Mouse (Mus musculus) bone marrow, adult 2 months (tissue): Measurements from ENCODE around the gene Shc3. TPM values are rescaled to one million over a fixed set of nuclear protein-coding genes. Genes with fewer than 3 reads are reported as not detected.

Source experiments
- H3K27ac ChIP-seq: fragments of 200-500 bp; 2 replicates; pipeline ENCODE4 v1.5.1; 2012; ENCODE audit warnings: low read depth, mild to moderate bottlenecking, control low read depth, inconsistent platforms, low read length; ENCODE audit not compliant: control insufficient read depth, poor library complexity, insufficient read depth
- H3K4me1 ChIP-seq: fragments of 200-500 bp; 2 replicates; pipeline ENCODE4 v1.6.1; 2011; ENCODE audit warnings: low read length; ENCODE audit not compliant: control insufficient read depth, insufficient read depth
- H3K4me3 ChIP-seq: fragments of 200-500 bp; replicated peaks from 2 replicates; pipeline ENCODE3; 2011; ENCODE audit warnings: mild to moderate bottlenecking, low read depth, low read length, control low read depth; ENCODE audit not compliant: control insufficient read depth
- CTCF ChIP-seq: fragments of 200-500 bp; IDR thresholded peaks from 2 replicates; pipeline ENCODE4 v1.5.1; 2011; ENCODE audit warnings: low read length, control low read depth; ENCODE audit not compliant: control insufficient read depth, insufficient read depth
- POLR2A ChIP-seq: fragments of 200-500 bp; IDR thresholded peaks from 2 replicates; pipeline ENCODE4 v1.6.1; 2011; ENCODE audit warnings: low read depth, mild to moderate bottlenecking, control low read depth, low read length, borderline replicate concordance; ENCODE audit not compliant: control insufficient read depth
- WGBS: fragments of 180-500 bp; shearing (Covaris S2); methylation state at CpG from one replicate; pipeline ENCODE4 v1.1.7; 2018; 5-methylcytosine and 5-hydroxymethylcytosine counted together
- polyA plus RNA-seq: library from polyadenylated mRNA; stranded (reverse); fragments of >200 nt; gene quantifications from 2 replicates; pipeline ENCODE4 v1.2.4, GENCODE M21; 2011; ENCODE audit warnings: low replicate concordance; ENCODE audit not compliant: missing spikeins, insufficient read depth, insufficient read length

Gene Shc3
- polyA plus RNA-seq, 1 experiment, result not detected

- peaks cover 4% of the 10 kb centered on the region for H3K4me1 ChIP-seq
- TF ChIP-seq CTCF, result peak; percentile 47
- TF ChIP-seq POLR2A, result no peak
- WGBS, result 43% methylated on average over 3 of the region's 3 CpGs
- H3K27ac ChIP-seq, result no peak overlapping the region
- no peak overlapping the region for H3K4me3 ChIP-seq
These were observed 155.8 kb downstream of the Shc3 start for GRCm38 (mm10) chr13:51413461-51413860.

DNA sequence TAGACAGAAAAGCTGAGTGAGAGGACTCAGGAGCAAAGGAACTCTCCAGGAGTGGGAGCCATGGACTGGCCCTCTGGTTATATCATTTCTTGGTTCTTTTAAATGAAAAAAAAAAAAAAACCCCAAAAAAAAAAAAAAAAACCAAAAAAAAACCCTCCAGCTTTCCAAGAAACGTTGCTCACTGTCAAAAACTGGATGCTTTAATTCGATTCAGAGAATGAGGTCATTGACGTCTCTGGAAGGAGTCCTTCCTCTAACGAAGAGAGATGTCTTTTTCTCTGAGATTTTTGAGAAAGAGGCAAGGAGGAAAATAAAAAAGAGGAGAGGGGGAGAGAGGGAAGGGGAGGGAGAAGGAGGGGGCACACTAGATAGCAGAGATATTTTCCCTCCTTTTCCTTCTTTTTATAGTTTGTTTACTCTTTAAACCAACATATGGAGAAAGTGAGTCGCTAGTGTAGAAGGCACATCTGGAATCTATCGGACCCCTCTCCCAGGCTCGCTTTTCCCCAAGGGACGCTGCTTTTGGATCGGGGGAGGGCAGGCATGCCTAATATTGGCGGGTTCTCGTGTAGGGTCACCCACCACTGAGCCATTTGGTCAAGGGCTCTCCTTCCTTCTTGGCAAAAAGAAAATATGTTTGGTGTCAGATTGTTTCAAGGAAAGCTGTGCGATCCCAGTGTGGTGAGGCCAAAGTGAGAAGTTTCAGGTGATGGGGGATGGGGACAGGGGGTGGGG is 157.4 kb downstream of the Shc3 start:
- no peak overlapping the region for H3K27ac ChIP-seq
- no peak overlapping the region for H3K4me3 ChIP-seq
- H3K4me1 ChIP-seq, result peaks cover 2% of the 10 kb centered on the region
- TF ChIP-seq POLR2A, result no peak
- TF ChIP-seq CTCF, result no peak
- WGBS, result 71% methylated on average over 12 of the region's 12 CpGs

DNA sequence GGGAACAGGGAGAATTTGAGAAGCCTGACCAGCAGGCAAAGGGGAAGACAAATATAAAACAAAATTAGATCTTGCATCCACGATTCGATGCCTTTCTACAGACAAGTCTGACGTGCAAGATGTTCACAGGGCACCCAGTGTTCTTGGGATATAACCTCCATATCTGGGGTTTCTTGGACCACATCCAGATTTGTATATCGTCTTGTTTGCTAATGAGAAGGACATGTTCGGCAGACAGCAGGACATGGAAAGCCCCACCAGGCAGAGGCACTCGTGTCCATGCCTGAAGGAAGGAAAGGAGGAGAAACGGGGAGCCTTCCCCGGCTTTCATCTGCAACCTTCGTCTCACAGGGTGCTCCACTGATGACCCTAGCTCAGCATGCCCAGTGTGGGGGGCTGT is 158.0 kb downstream of the Shc3 start:
- no peak overlapping the region for H3K4me3 ChIP-seq
- H3K27ac ChIP-seq, result no peak overlapping the region
- H3K4me1 ChIP-seq, result peaks cover 2% of the 10 kb centered on the region
- TF ChIP-seq POLR2A (no peak), CTCF (no peak)
- WGBS, result 76% methylated on average over 9 of the region's 9 CpGs

DNA sequence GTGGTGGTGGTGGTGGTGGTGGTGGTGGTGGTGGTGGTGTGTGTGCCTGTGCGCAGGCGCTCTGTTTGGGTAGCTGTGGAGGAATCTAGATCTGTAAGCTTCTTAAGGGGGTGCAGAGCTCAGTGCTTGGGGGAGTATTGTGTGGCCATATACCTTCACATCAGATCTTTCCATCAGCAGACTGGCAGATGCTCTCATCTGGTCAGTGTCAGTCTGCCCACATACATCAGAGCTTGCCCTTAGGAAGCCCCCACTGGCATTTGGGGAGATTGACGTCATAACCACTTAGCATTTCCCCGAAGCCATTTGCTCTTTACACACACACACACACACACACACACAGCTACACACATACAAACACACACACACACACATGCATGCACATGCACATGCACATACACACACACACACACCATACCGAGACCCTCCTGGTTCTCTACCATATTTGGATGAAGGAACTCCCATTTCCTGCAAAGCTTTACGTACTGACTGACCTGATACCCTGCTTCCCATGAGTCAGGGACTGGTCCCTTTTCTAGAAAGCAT is 159.2 kb downstream of the Shc3 start:
- WGBS, result 28% methylated on average over 6 of the region's 6 CpGs
- peaks cover 7% of the 10 kb centered on the region for H3K4me1 ChIP-seq

DNA sequence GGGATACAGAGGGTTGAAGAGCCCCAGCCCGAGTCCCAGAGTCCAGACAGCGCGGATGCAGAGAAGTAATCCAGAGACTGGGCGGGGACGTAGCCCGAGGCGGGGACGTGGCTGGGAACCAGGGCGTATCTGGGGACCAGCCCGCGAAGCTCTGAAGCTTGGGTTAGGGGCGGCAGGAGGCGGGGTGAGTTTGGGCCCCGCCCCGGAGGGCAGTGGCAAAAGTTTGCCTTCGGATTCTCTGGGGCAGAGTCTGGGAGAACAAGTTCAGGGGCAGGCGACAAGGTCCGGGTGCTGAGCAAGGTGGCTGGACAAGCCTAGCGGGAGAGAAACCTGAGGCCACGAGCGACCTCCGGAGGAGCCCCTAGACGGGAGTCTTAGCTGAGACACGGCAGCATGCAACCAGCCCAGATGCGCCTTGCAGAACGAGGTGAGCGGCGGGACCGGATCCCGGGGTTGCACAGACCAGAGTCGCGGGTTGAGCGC is 160.7 kb downstream of the Shc3 start, which contains the start of gene S1pr3:
Gene S1pr3, plus strand, starts transcription at position 121 of the 483 bp plus-strand sequence.
- under 1% methylated on average over 33 of the region's 33 CpGs for WGBS
- peak within 1 kb of the TSS; percentile 3; the same call in 1 of the 2 replicates for H3K27ac ChIP-seq

More for the DNA sequence above, 159.2 kb downstream of the Shc3 start:
- Histone ChIP-seq H3K4me3 (no peak overlapping the region), H3K27ac (no peak overlapping the region)
- TF ChIP-seq POLR2A, result no peak
- no peak for TF ChIP-seq CTCF

GRCm38 (mm10) chr13:51407541-51408217 is 161.5 kb downstream of the Shc3 start:
- TF ChIP-seq POLR2A (no peak), CTCF (no peak)

More for the DNA sequence above, 160.7 kb downstream of the Shc3 start, which contains the start of gene S1pr3:
- peak within 1 kb of the TSS; percentile 12 for H3K4me3 ChIP-seq
- TF ChIP-seq POLR2A (0 out of 2 replicates have a peak, but pooled peaks have one; percentile 26), CTCF (no peak)
- H3K4me1 ChIP-seq, result peaks cover 7% of the 10 kb centered on the region

GRCm38 (mm10) chr13:51405731-51406320 is 163.4 kb downstream of the Shc3 start:
- no peak overlapping the region for H3K27ac ChIP-seq
- 37% methylated on average over 13 of the region's 13 CpGs for WGBS
- no peak overlapping the region for H3K4me3 ChIP-seq
- peaks cover 7% of the 10 kb centered on the region for H3K4me1 ChIP-seq
- no peak for TF ChIP-seq CTCF
- no peak for TF ChIP-seq POLR2A

More at GRCm38 (mm10) chr13:51407541-51408217, 161.5 kb downstream of the Shc3 start:
- Histone ChIP-seq H3K4me1 (peaks cover 7% of the 10 kb centered on the region), H3K4me3 (no peak overlapping the region), H3K27ac (no peak overlapping the region)
- WGBS, result 12% methylated on average over 13 of the region's 13 CpGs
